Mouse (Mus musculus) bone marrow, adult 2 months (tissue): ENCODE measurements around the gene Dtl.

Source experiments
- CTCF ChIP-seq: fragments of 200-500 bp; IDR thresholded peaks from 2 replicates; pipeline ENCODE4 v1.5.1; 2011; ENCODE audit warnings: low read length, control low read depth; ENCODE audit not compliant: control insufficient read depth, insufficient read depth
- POLR2A ChIP-seq: fragments of 200-500 bp; IDR thresholded peaks from 2 replicates; pipeline ENCODE4 v1.6.1; 2011; ENCODE audit warnings: low read depth, mild to moderate bottlenecking, control low read depth, low read length, borderline replicate concordance; ENCODE audit not compliant: control insufficient read depth

DNA sequence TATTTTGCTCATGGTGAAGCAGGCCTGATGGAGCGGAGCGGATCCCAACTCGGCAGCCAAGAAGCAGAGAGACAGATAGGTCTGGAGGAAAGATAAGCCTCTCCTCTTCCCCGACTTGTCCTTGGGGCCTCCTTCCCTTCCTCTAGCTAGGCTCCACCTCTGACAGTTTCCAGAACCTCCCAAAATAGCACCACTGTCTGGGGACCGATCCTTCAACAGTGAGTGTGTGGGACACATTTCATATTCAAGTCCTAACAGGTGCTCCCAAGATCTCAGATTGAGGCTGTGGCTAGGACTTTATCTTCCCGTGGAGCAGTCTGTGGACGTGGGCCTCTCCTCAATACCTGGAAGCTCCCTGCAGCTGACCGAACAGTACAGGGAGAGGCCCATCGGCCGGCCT is 54.7 kb downstream of the Dtl start:
- no peak for TF ChIP-seq CTCF
- TF ChIP-seq POLR2A = no peak
